Mouse (Mus musculus) cerebellum, adult 11 months (tissue): ENCODE measurements around the gene Zfp445.

Experiments
- DNase-seq: peaks from one replicate; pipeline ENCODE4 v3.0.0; 2022

The Zfp445 gene

DNA sequence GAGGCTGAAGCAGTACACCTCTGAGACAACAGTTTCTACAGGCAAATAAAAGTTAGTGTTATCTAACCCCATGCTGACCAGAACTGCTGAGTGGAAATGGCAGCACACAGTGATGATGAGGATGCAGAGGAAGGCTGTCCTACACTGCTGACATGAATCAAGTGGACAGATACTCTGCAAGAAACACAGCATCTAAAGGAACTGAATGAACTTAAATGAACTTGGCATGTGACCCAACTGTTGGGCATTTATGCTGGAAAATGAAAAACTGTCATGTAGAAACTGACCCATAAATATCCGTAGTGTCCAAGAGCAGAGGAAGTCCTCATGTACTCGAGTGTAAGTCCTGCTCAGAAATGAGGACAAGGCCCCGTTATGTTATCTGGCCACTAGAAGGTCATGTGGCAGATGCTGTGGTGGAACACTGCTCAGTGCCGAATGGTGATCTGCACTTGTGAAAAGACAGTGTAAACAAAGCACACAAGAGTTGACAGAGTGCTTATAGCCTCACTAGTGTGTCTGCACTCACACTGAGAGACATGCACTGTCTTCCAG lies 35.9 kb downstream of the Zfp445 start:
- no peak for DNase-seq

DNA sequence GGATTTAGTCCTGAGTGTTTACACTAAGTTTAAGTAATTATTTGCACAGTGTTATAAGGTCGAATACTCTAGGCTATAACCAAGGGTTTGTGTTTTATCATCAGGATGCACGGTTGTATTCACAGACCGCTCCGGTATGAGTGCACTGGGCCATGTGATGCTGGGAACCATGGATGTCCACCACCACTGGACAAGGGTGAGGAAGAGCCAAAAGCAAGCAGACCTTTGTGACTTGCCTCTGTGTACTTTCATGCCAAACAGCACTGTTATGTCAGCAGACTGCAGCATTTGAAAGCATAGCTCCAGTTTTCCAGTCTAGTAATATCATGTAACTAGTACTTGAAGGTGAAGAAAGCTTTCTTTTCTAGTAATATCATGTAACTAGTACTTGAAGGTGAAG lies 39.1 kb downstream of the Zfp445 start:
- DNase-seq = no peak

DNA sequence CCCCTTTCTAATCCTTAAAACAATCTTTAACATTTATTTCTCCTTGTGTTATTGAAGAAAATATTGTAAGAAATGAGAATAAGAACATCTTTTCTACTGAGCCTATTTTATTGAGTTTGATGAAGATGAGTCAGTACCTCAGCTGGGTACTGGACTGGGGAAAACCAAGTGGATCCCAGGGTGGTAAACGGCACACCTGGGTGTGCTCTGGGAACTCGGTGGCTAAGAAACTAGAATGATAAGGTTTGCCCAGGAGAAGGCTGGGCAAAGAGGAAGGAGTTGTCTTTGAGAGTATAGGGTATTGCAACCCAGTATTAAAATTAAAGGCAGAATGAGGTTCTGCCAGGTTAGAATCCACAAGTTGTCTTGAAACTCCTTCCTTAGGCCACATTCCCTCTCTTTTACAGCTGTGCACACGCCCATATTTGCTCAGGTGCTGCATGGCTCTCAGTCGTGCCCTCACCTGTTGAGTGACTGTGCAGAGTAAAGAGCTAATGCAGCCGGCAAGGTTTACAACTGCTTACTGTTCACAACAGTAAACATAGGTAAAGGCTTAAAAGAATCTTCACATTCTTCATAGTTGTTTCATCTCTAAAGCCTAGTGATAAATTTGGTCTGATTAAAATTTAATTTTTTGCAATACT lies 42.3 kb downstream of the Zfp445 start:
- DNase-seq = no peak

DNA sequence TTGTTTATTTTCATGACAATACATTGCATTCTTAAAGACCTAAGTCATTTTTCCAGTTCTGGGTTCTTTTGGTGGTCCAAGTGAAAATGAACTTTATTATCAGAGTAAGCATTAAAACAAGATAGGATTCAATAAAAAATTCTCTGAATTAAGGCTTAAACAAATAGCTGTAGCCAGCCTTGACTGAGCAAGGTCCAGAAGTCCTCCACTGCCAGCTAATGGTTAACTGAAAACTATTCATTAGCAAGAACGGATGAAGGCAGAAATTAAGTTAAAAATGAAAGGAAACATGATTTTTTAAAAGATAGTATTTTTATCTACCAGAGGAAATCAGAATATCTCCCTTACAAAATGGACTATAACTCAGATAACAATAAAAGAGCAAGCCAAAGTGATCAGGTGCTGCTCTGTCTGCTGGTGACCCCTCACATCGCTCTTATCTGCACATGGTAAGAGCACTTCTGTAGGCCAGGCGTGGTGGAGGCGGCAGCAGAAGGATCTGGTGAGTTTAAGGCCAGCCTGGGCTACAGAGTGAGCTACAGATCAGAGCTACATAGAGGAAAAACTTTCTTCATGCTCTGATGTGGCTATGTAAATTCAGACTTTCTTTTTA lies 50.5 kb downstream of the Zfp445 start:
- DNase-seq = no peak

DNA sequence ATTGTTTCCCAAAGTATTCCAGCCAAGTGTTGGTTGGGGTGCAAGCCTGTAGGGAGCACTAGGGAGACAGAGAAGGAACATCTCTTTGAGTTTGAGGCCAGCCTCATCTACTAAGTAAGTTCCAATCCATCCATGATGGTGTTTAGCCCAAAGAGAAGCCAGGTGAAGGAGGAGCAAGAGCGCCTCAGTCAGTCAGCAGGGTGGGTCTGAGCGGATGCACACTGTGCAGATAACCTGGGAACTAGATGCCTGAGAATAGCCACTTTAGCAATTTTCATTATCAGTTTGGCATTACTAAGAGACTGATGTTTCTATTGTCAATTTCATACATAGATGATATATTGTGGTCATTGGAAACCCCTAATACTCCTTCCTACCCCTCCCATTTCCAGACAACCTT lies 51.0 kb downstream of the Zfp445 start:
- DNase-seq = no peak

DNA sequence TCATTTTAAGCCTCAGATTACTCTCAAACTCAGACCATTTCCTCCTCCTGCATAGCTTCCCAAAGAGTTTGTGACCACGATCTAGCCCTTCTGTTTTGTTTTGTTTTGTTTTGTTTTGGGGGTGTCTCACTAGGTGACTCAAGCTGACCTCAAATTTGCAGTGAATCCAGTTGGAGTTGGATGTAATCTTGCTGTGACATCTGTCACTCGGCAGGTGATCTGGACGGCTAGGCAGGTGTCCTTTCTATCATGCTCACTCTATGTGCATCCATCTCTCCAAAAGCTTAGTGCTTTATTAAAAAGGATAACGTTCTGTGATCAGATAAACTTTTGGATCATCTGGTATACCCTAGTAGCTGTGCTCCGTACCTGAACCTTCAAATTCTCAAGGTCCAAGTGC lies 53.4 kb downstream of the Zfp445 start:
- DNase-seq = peak; percentile 30

DNA sequence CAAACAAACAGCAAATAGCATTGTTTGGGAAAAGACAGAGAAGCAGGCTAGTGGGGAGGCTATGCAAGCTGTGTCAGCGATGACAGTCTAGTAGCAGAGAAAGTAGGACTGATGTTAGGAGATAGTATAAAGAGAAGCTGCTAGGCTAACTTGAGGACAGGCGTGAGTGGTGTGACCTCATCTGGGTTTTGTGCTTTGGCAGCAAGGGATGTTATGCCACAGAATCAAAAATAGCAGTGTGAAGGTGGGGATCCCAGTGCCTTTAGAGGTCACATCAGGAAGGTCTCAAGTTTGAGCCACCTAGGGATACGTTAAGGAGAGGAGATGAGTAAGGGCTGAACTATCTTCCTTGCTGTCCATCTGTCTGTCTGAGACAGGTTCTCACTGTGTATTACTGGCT lies 55.6 kb downstream of the Zfp445 start:
- DNase-seq = no peak

DNA sequence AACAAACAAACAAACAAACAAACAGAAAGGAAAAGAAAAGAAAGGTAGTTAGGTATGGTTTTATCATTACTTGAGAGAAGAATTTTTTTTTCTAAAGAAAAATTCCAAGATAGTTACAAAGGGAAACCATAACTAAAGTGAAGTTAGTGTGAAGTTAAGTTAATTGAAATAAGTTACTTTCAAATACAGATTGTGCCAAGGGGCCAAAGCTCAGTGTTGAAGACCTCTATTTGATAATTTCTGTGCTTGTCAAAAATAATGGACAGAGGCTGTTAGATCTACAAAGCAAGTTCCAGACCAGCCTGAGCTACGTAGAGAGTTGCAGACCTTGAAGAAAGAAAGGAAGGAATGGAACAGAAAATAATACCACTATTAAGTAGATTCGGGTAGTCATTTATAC lies 58.6 kb downstream of the Zfp445 start:
- no peak for DNase-seq

DNA sequence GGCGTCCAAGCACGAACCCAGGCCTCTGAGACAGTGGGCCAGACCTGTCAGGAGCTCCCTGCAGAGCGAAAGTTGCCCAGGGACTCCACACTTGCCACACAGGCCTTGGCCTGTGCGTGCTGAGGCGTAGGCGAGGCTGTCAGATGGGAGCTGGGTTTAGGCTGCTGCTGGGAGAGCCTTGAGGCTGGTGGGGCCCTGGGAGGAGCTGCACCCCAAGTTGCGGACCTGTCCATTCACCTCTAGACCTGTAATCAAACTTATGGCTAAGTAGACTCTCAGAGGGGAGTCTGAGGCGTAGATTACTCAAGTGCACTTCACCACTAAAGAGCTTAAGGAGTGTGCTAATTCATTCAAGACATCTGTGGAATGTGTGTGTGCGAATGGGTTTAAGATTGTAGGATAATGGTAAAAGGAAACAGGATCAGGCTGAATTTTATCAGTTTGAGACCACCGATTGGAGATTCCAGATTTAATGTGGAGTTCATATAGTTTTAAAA lies 59.9 kb downstream of the Zfp445 start:
- no peak for DNase-seq

DNA sequence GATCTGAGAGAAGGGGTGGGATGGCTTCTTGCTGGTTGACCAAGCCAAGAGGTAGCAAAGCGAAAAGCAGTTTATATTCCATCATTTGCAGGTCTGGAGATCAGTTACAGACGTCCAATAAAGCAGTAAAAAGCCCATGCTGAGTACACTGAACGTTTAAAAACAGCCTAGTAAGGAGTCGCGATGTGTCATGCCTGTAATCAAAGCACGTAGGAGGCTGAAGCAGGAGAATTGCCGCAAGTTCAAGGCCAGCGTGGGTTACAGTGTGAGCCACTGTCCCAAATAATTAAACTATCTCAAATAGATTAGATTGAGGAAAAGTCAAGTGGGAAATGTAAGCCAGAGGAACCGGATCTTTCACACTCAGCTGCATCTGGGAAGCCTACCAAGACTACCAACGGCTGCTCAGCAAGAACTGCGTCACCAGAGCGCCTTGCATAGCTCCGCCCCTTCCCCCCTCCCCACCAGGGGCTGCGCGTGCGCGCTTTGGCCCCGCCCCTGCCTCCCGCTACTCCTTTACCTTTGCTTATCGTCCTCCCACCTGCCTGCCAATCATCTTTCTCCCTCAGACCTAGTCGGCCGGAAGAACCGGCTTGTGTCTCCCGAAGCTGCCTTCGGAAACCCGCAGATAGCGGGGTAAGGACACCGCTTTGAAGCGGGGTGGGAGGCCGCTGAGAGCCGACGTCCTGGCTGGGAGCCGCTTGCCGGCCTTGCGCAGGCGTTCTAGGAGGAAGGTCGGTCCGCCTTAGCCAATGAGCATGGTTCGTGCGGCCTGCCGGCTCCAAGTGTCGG lies 60.6 kb downstream of the Zfp445 start, which contains the start of gene Tcaim:
Gene Tcaim (plus strand): TSS at position 487 of the 792 bp plus-strand sequence.
- DNase-seq = peak; percentile 90
